Mouse (Mus musculus) hindbrain, embryonic 15.5 days (tissue): ENCODE results near the gene Usp22. TPM values are rescaled to one million over a fixed set of nuclear protein-coding genes. Genes with fewer than 3 reads are reported as not detected.
A peak's percentile ranks its signal among the peaks of the same experiment; 100 is the strongest.
"Not testable (repeated sequence)": the region's sequence is repeated elsewhere in the genome, so short reads cannot be mapped to it uniquely, and the experiment has no call there.

ENCODE experiments used
- ATAC-seq: fragments of 200-750 bp; cut with Nextera tagmentation; 2 replicates; pipeline ENCODE4 v1.8.0; 2017; ENCODE audit warnings: low read depth, moderate number of reproducible peaks, moderate TSS enrichment; ENCODE audit not compliant: low FRiP score
- H3K27ac ChIP-seq: fragments of 300-500 bp; sonication (generic); replicated peaks from 2 replicates; pipeline ENCODE4 v1.5.1; 2015; ENCODE audit warnings: mild to moderate bottlenecking, inconsistent platforms
- H3K27me3 ChIP-seq: fragments of 300-500 bp; sonication (generic); 2 replicates; pipeline ENCODE4 v1.6.1; 2015; ENCODE audit warnings: control low read depth, inconsistent platforms
- H3K36me3 ChIP-seq: fragments of 300-500 bp; sonication (generic); 2 replicates; pipeline ENCODE4 v1.6.1; 2015; ENCODE audit warnings: control low read depth, inconsistent platforms
- H3K4me1 ChIP-seq: fragments of 300-500 bp; sonication (generic); replicated peaks from 2 replicates; pipeline ENCODE4 v1.6.1; 2015; ENCODE audit warnings: control low read depth, inconsistent platforms
- H3K4me2 ChIP-seq: fragments of 300-500 bp; sonication (generic); 2 replicates; pipeline ENCODE4 v1.6.1; 2015; ENCODE audit warnings: moderate library complexity, mild to moderate bottlenecking, inconsistent platforms
- H3K4me3 ChIP-seq: fragments of 300-500 bp; sonication (generic); 2 replicates; pipeline ENCODE4 v1.5.1; 2015; ENCODE audit warnings: mild to moderate bottlenecking, inconsistent platforms
- H3K9ac ChIP-seq: fragments of 300-500 bp; sonication (generic); 2 replicates; pipeline ENCODE4 v1.6.1; 2015; ENCODE audit warnings: inconsistent platforms
- H3K9me3 ChIP-seq: fragments of 300-500 bp; sonication (generic); 2 replicates; pipeline ENCODE4 v1.6.1; 2016; ENCODE audit warnings: control low read depth, inconsistent platforms
- WGBS: fragments of 180-500 bp; shearing (Covaris S2); methylation state at CpG from one replicate; pipeline ENCODE4 v1.1.7; 2015; 5-methylcytosine and 5-hydroxymethylcytosine counted together
- polyA plus RNA-seq: library from polyadenylated mRNA; unstranded; fragments of >200 nt; fragmentation: Nextera tagmentation; extraction: Ambion mirVana; gene quantifications from 2 replicates; pipeline ENCODE4 v1.2.1, GENCODE M21; 2015

Usp22 gene
- polyA plus RNA-seq, 1 experiment from 2014 or later: 410 TPM

GRCm38 (mm10) chr11:61205167-61205950, 30.5 kb upstream of the Usp22 start:
- Histone ChIP-seq H3K27me3 (no peaks in the 10 kb centered on the region), H3K4me2 (no peak overlapping the region), H3K36me3 (no peaks in the 10 kb centered on the region), H3K4me3 (no peak overlapping the region), H3K4me1 (0 out of 2 replicates have a peak, but pooled peaks cover 5% of the 10 kb centered on the region), H3K9ac (no peak overlapping the region), H3K9me3 (no peaks in the 10 kb centered on the region), H3K27ac (no peak overlapping the region)
- WGBS: 94% methylated on average over 10 of the region's 10 CpGs
- ATAC-seq: no peak

- Histone ChIP-seq H3K36me3 (no peaks in the 10 kb centered on the region), H3K4me3 (no peak overlapping the region), H3K9me3 (no peaks in the 10 kb centered on the region), H3K9ac (no peak overlapping the region), H3K27ac (no peak overlapping the region), H3K27me3 (no peaks in the 10 kb centered on the region), H3K4me2 (no peak overlapping the region), H3K4me1 (0 out of 2 replicates have a peak, but pooled peaks cover 5% of the 10 kb centered on the region)
- no peak for ATAC-seq
- 78% methylated on average over 2 of the region's 2 CpGs for WGBS
These were observed 28.0 kb upstream of the Usp22 start for GRCm38 (mm10) chr11:61202810-61203209.

GRCm38 (mm10) chr11:61202186-61202585, 27.3 kb upstream of the Usp22 start:
- H3K9ac ChIP-seq: no peak overlapping the region

GRCm38 (mm10) chr11:61199620-61200362, 24.9 kb upstream of the Usp22 start:
- H3K36me3 ChIP-seq: no peaks in the 10 kb centered on the region
- ATAC-seq: no peak

More at GRCm38 (mm10) chr11:61202186-61202585, 27.3 kb upstream of the Usp22 start:
- Histone ChIP-seq H3K4me3 (no peak overlapping the region), H3K4me2 (no peak overlapping the region), H3K4me1 (no peaks in the 10 kb centered on the region), H3K27ac (no peak overlapping the region), H3K27me3 (no peaks in the 10 kb centered on the region), H3K9me3 (no peaks in the 10 kb centered on the region), H3K36me3 (no peaks in the 10 kb centered on the region)
- no peak for ATAC-seq
- whole genome bisulfite sequencing: 56% methylated on average over 6 of the region's 6 CpGs

GRCm38 (mm10) chr11:61197935-61198334, 23.1 kb upstream of the Usp22 start:
- H3K27me3 ChIP-seq: no peaks in the 10 kb centered on the region
- no peaks in the 10 kb centered on the region for H3K36me3 ChIP-seq

More at GRCm38 (mm10) chr11:61199620-61200362, 24.9 kb upstream of the Usp22 start:
- Histone ChIP-seq H3K4me2 (no peak overlapping the region), H3K9ac (no peak overlapping the region), H3K27ac (no peak overlapping the region), H3K9me3 (no peaks in the 10 kb centered on the region), H3K4me1 (no peaks in the 10 kb centered on the region), H3K4me3 (no peak overlapping the region), H3K27me3 (no peaks in the 10 kb centered on the region)
- WGBS: 76% methylated on average over 4 of the region's 4 CpGs

GRCm38 (mm10) chr11:61196616-61197353, 21.9 kb upstream of the Usp22 start:
- no peaks in the 10 kb centered on the region for H3K36me3 ChIP-seq
- H3K4me3 ChIP-seq: no peak overlapping the region
- no peak overlapping the region for H3K9ac ChIP-seq
- H3K9me3 ChIP-seq: no peaks in the 10 kb centered on the region
- H3K27me3 ChIP-seq: no peaks in the 10 kb centered on the region
- H3K4me2 ChIP-seq: no peak overlapping the region
- no peak overlapping the region for H3K27ac ChIP-seq
- ATAC-seq: no peak
- 85% methylated on average over 14 of the region's 14 CpGs for WGBS
- no peaks in the 10 kb centered on the region for H3K4me1 ChIP-seq

More at GRCm38 (mm10) chr11:61197935-61198334, 23.1 kb upstream of the Usp22 start:
- Histone ChIP-seq H3K27ac (no peak overlapping the region), H3K4me2 (no peak overlapping the region), H3K4me1 (no peaks in the 10 kb centered on the region), H3K9me3 (no peaks in the 10 kb centered on the region), H3K4me3 (no peak overlapping the region), H3K9ac (no peak overlapping the region)
- ATAC-seq: no peak

GRCm38 (mm10) chr11:61193392-61193791, 18.5 kb upstream of the Usp22 start:
- Histone ChIP-seq H3K4me2 (no peak overlapping the region), H3K4me3 (no peak overlapping the region), H3K27me3 (no peaks in the 10 kb centered on the region), H3K36me3 (no peaks in the 10 kb centered on the region), H3K9ac (no peak overlapping the region), H3K27ac (no peak overlapping the region), H3K4me1 (no peaks in the 10 kb centered on the region), H3K9me3 (no peaks in the 10 kb centered on the region)
- 4% methylated on average over 9 of the region's 9 CpGs for WGBS
- ATAC-seq: peak; percentile 59; the same call in 1 of the 2 replicates

GRCm38 (mm10) chr11:61192779-61193178, 17.9 kb upstream of the Usp22 start:
- WGBS: 98% methylated on average over 2 of the region's 2 CpGs
- Histone ChIP-seq H3K27me3 (no peaks in the 10 kb centered on the region), H3K4me3 (no peak overlapping the region), H3K9me3 (no peaks in the 10 kb centered on the region), H3K4me2 (no peak overlapping the region), H3K27ac (no peak overlapping the region), H3K36me3 (no peaks in the 10 kb centered on the region), H3K4me1 (no peaks in the 10 kb centered on the region), H3K9ac (no peak overlapping the region)
- no peak for ATAC-seq

- not testable (repeated sequence) for H3K36me3 ChIP-seq, H3K9ac ChIP-seq, H3K4me3 ChIP-seq, H3K9me3 ChIP-seq, ATAC-seq, H3K27me3 ChIP-seq, H3K27ac ChIP-seq, H3K4me2 ChIP-seq, H3K4me1 ChIP-seq
- WGBS: 91% methylated on average over 9 of the region's 10 CpGs
These were observed 17.3 kb upstream of the Usp22 start for GRCm38 (mm10) chr11:61192123-61192522.

GRCm38 (mm10) chr11:61190776-61191175, 15.9 kb upstream of the Usp22 start:
- no peak overlapping the region for H3K4me3 ChIP-seq
- H3K4me1 ChIP-seq: no peaks in the 10 kb centered on the region
- no peaks in the 10 kb centered on the region for H3K36me3 ChIP-seq
- no peaks in the 10 kb centered on the region for H3K27me3 ChIP-seq
- no peak overlapping the region for H3K4me2 ChIP-seq
- no peaks in the 10 kb centered on the region for H3K9me3 ChIP-seq
- WGBS: 41% methylated on average over 2 of the region's 2 CpGs
- peak overlapping the region; percentile 52; the same call in 1 of the 2 replicates for H3K27ac ChIP-seq
- no peak overlapping the region for H3K9ac ChIP-seq
- ATAC-seq: no peak

GRCm38 (mm10) chr11:61183820-61184219, 9.0 kb upstream of the Usp22 start:
- H3K4me3 ChIP-seq: no peak overlapping the region
- 71% methylated on average over 1 of the region's 1 CpGs for WGBS
- no peaks in the 10 kb centered on the region for H3K9me3 ChIP-seq
- no peaks in the 10 kb centered on the region for H3K4me1 ChIP-seq
- H3K27me3 ChIP-seq: no peaks in the 10 kb centered on the region
- no peak overlapping the region for H3K4me2 ChIP-seq
- H3K27ac ChIP-seq: no peak overlapping the region
- H3K36me3 ChIP-seq: no peaks in the 10 kb centered on the region
- no peak for ATAC-seq
- H3K9ac ChIP-seq: no peak overlapping the region

GRCm38 (mm10) chr11:61181624-61182023, 6.8 kb upstream of the Usp22 start:
- H3K9me3 ChIP-seq: no peaks in the 10 kb centered on the region
- H3K4me3 ChIP-seq: no peak overlapping the region
- no peaks in the 10 kb centered on the region for H3K36me3 ChIP-seq
- H3K4me2 ChIP-seq: no peak overlapping the region
- no peak for ATAC-seq
- no peaks in the 10 kb centered on the region for H3K4me1 ChIP-seq
- no peak overlapping the region for H3K27ac ChIP-seq
- no peaks in the 10 kb centered on the region for H3K27me3 ChIP-seq
- no peak overlapping the region for H3K9ac ChIP-seq
